Mouse (Mus musculus) MEL (cell line): ENCODE measurements around the gene Tmco5b. TPM values are rescaled to one million over a fixed set of nuclear protein-coding genes. Genes with fewer than 3 reads are reported as not detected.

Experiments used
- DNase-seq: peaks from one replicate; pipeline ENCODE4 v3.0.0; 2011; ENCODE audit warnings: low read depth, low spot score
- H3K27ac ChIP-seq: 2 replicates; pipeline ENCODE4 v1.5.1; 2012; ENCODE audit warnings: low read depth, mild to moderate bottlenecking, control low read depth, low read length, moderate library complexity; ENCODE audit not compliant: control insufficient read depth
- H3K27me3 ChIP-seq, 2 experiments: fragments of 150-350 bp in 1 of 2; sonication (generic) in 1 of 2; 2 replicates each; pipeline ENCODE4 v1.6.1; 2012; ENCODE audit warnings: low read length in 2 of 2, mild to moderate bottlenecking in 2 of 2, improper control_type of control experiment in 1 of 2, moderate library complexity in 1 of 2; ENCODE audit not compliant: insufficient read depth in 2 of 2, control insufficient read depth in 1 of 2
- H3K36me3 ChIP-seq, 2 experiments: 2 replicates each; pipeline ENCODE4 v1.6.1; 2012 to 2014; ENCODE audit warnings: low read length in 2 of 2, improper control_type of control experiment in 1 of 2, inconsistent platforms in 1 of 2, mild to moderate bottlenecking in 1 of 2; ENCODE audit not compliant: insufficient read depth in 2 of 2, control insufficient read depth in 1 of 2
- H3K4me1 ChIP-seq, 2 experiments: fragments of 150-350 bp in 1 of 2; sonication (generic) in 1 of 2; 2 replicates each; pipeline ENCODE4 v1.6.1; 2012; ENCODE audit warnings: low read length in 2 of 2, improper control_type of control experiment in 1 of 2, mild to moderate bottlenecking in 1 of 2; ENCODE audit not compliant: insufficient read depth in 2 of 2, control insufficient read depth in 1 of 2
- H3K4me3 ChIP-seq, 2 experiments: fragments of 150-350 bp in 1 of 2; sonication (generic) in 1 of 2; 2 replicates each; pipeline ENCODE4 v1.5.1; 2012; ENCODE audit warnings: low read depth in 2 of 2, low read length in 2 of 2, mild to moderate bottlenecking in 2 of 2, moderate library complexity in 2 of 2, control low read depth in 1 of 2, improper control_type of control experiment in 1 of 2; ENCODE audit not compliant: control insufficient read depth in 1 of 2, insufficient read depth in 1 of 2
- H3K79me2 ChIP-seq: 2 replicates; pipeline ENCODE4 v1.6.1; 2012; ENCODE audit warnings: mild to moderate bottlenecking, low read length, moderate library complexity; ENCODE audit not compliant: control insufficient read depth, poor library complexity, insufficient read depth
- H3K9ac ChIP-seq: 2 replicates; pipeline ENCODE4 v1.6.1; 2012; ENCODE audit warnings: low read depth, mild to moderate bottlenecking, control low read depth, low read length, moderate library complexity; ENCODE audit not compliant: control insufficient read depth, poor library complexity, severe bottlenecking
- H3K9me3 ChIP-seq: fragments of 150-350 bp; sonication (generic); replicated peaks from 2 replicates; pipeline ENCODE4 v1.6.1; 2012; ENCODE audit warnings: mild to moderate bottlenecking, low read length, improper control_type of control experiment, moderate library complexity; ENCODE audit not compliant: insufficient read depth
- BHLHE40 ChIP-seq: IDR thresholded peaks from 2 replicates; pipeline ENCODE4 v1.6.1; 2012; ENCODE audit warnings: low read depth, mild to moderate bottlenecking, inconsistent platforms, low read length, improper control_type of control experiment, borderline replicate concordance
- CHD1 ChIP-seq: IDR thresholded peaks from 2 replicates; pipeline ENCODE4 v1.6.1; 2012; ENCODE audit warnings: low read depth, mild to moderate bottlenecking, inconsistent platforms, low read length, improper control_type of control experiment
- CHD2 ChIP-seq: IDR thresholded peaks from 2 replicates; pipeline ENCODE4 v1.6.1; 2011; ENCODE audit warnings: low read length, improper control_type of control experiment
- CTCF ChIP-seq, 3 experiments: IDR thresholded peaks in 2 of 3; conservative IDR thresholded peaks in 1 of 3; 2 replicates each; pipeline ENCODE4 v1.5.1; 2011 to 2012; ENCODE audit warnings: low read length in 3 of 3, low read depth in 2 of 3, mild to moderate bottlenecking in 2 of 3, improper control_type of control experiment in 1 of 3, inconsistent platforms in 1 of 3, mixed read lengths in 1 of 3, moderate library complexity in 1 of 3; ENCODE audit not compliant: control insufficient read depth in 1 of 3, insufficient read depth in 1 of 3, poor library complexity in 1 of 3, severe bottlenecking in 1 of 3
- ELF1 ChIP-seq: IDR thresholded peaks from 2 replicates; pipeline ENCODE4 v1.6.1; 2014; ENCODE audit warnings: low read depth, mild to moderate bottlenecking, inconsistent platforms, low read length, improper control_type of control experiment, moderate library complexity
- ETS1 ChIP-seq: IDR thresholded peaks from 2 replicates; pipeline ENCODE4 v1.6.1; 2012; ENCODE audit warnings: low read depth, mild to moderate bottlenecking, inconsistent platforms, low read length, improper control_type of control experiment, moderate library complexity
- GATA1 ChIP-seq: IDR thresholded peaks from 2 replicates; pipeline ENCODE4 v1.6.1; 2011; ENCODE audit warnings: low read depth, low read length, improper control_type of control experiment
- JUND ChIP-seq: IDR thresholded peaks from 2 replicates; pipeline ENCODE4 v1.6.1; 2011; ENCODE audit warnings: low read depth, mild to moderate bottlenecking, improper control_type of control experiment, low read length
- MAFK ChIP-seq: IDR thresholded peaks from 2 replicates; pipeline ENCODE4 v1.6.1; 2011; ENCODE audit warnings: low read depth, mild to moderate bottlenecking, low read length, improper control_type of control experiment, borderline replicate concordance
- MAX ChIP-seq: IDR thresholded peaks from 2 replicates; pipeline ENCODE4 v1.6.1; 2011; ENCODE audit warnings: low read length, improper control_type of control experiment
- MEF2A ChIP-seq: IDR thresholded peaks from 2 replicates; pipeline ENCODE4 v1.6.1; 2014; ENCODE audit warnings: low read depth, mild to moderate bottlenecking, inconsistent platforms, low read length, improper control_type of control experiment; ENCODE audit not compliant: poor library complexity, insufficient replicate concordance, severe bottlenecking; ENCODE audit errors: extremely low read depth
- MXI1 ChIP-seq: IDR thresholded peaks from 2 replicates; pipeline ENCODE4 v1.6.1; 2011; ENCODE audit warnings: mild to moderate bottlenecking, low read depth, low read length, improper control_type of control experiment
- NELFE ChIP-seq: IDR thresholded peaks from 2 replicates; pipeline ENCODE4 v1.6.1; 2011; ENCODE audit warnings: low read depth, low read length, improper control_type of control experiment
- POLR2A ChIP-seq, 2 experiments: IDR thresholded peaks; 2 replicates each; pipeline ENCODE4 v1.6.1; 2011 to 2012; ENCODE audit warnings: low read length in 2 of 2, mild to moderate bottlenecking in 2 of 2, control low read depth in 1 of 2, improper control_type of control experiment in 1 of 2, low read depth in 1 of 2, moderate library complexity in 1 of 2; ENCODE audit not compliant: control insufficient read depth in 1 of 2, insufficient read depth in 1 of 2, poor library complexity in 1 of 2
- POLR2AphosphoS2 ChIP-seq: IDR thresholded peaks from 2 replicates; pipeline ENCODE4 v1.6.1; 2011; ENCODE audit warnings: low read length, improper control_type of control experiment
- POLR2AphosphoS5 ChIP-seq: IDR thresholded peaks from 2 replicates; pipeline ENCODE4 v1.6.1; 2012; ENCODE audit warnings: low read depth, borderline replicate concordance, mild to moderate bottlenecking, inconsistent platforms, low read length, moderate library complexity, mixed read lengths
- RCOR1 ChIP-seq: IDR thresholded peaks from 2 replicates; pipeline ENCODE4 v1.6.1; 2012; ENCODE audit warnings: low read depth, mild to moderate bottlenecking, inconsistent platforms, low read length, improper control_type of control experiment
- SMC3 ChIP-seq: IDR thresholded peaks from 2 replicates; pipeline ENCODE4 v1.6.1; 2011; ENCODE audit warnings: low read depth, low read length, improper control_type of control experiment
- UBTF ChIP-seq: IDR thresholded peaks from 2 replicates; pipeline ENCODE4 v1.6.1; 2012; ENCODE audit warnings: low read depth, mild to moderate bottlenecking, inconsistent platforms, low read length, improper control_type of control experiment, moderate library complexity, borderline replicate concordance; ENCODE audit not compliant: insufficient read depth
- USF1 ChIP-seq: IDR thresholded peaks from 2 replicates; pipeline ENCODE4 v1.6.1; 2014; ENCODE audit warnings: low read depth, mild to moderate bottlenecking, inconsistent platforms, low read length, improper control_type of control experiment, moderate library complexity
- ZMIZ1 ChIP-seq: IDR thresholded peaks from 2 replicates; pipeline ENCODE4 v1.6.1; 2012; ENCODE audit warnings: low read depth, mild to moderate bottlenecking, inconsistent platforms, low read length, improper control_type of control experiment, moderate library complexity
- ZNF384 ChIP-seq: IDR thresholded peaks from 2 replicates; pipeline ENCODE4 v1.6.1; 2012; ENCODE audit warnings: low read depth, mild to moderate bottlenecking, inconsistent platforms, low read length, improper control_type of control experiment
- polyA plus RNA-seq, 2 experiments: library from polyadenylated mRNA; stranded (reverse) in 1 of 2; unstranded in 1 of 2; fragments of >175 nt in 1 of 2; fragments of >200 nt in 1 of 2; gene quantifications; 2 replicates each; pipeline versions ENCODE4 v1.2.1 to v1.2.4; 2012; ENCODE audit warnings: low replicate concordance in 2 of 2, low read depth in 1 of 2; ENCODE audit not compliant: insufficient read length in 2 of 2, insufficient read depth in 1 of 2, missing spikeins in 1 of 2
- total RNA-seq: library from RNA; depleted of rRNA; stranded (reverse); fragments of 300-350 nt; gene quantifications from 2 replicates; pipeline ENCODE4 v1.2.3, GENCODE M21; 2012

Gene Tmco5b
- total and polyA plus RNA-seq, 3 experiments: not detected

DNA sequence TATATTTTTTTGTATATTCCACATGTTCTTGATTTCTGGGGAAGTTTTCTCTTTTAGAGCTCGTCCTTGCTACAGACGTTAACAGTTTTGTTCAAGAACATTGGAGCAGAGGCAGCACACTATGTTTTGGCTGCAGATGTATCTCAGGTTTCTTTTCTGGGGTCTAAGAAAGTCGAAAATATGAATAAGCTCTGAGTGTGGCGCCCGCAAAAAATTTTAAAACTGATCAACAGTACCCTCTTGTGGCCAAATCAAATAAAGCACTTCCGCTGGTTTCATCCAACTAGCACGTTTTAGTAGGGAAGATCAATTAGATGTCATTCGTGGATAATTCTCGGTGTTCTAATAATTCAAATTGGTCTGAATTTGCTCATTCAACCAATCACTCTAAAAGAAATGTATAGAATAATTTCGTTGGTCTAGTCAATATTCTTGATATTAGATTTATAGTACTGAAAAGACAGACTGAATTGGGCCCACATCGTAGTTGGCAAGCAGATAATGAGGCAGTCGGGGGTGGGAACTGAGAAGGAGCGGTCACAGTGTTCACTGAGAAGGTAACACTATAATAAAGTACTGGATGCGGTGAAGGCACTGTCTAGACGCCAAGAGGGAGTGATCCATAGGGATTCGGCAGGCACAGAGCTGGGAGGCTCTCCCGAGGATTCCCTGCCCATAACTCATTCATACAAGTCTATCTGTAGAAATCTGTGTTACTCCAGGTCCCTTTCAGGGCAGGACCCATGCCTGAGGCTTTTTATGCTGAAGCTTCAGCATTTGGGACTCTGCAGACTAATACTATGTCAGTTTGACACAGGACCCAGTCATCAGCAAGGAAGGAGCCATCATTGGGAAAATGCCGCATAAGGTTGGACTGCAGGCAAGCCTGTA lies 17.1 kb downstream of the Tmco5b start (continued):
- TF ChIP-seq CTCF (IDR thresholded peaks at IDR 0.05 in 2 of 3, conservative IDR thresholded peaks at IDR 0.05 in 1 of 3; ENCODE audit: control insufficient read depth in 1 of 3, insufficient read depth in 1 of 3, low read depth in 2 of 3, low read length in 3 of 3, poor library complexity in 1 of 3, severe bottlenecking in 1 of 3) (peak; percentile 18 to 77 (median 24); a peak in 3 of 6 replicates), NELFE (no peak), POLR2AphosphoS2 (no peak)
- TF ChIP-seq, all 39 proteins: peak for 6

DNA sequence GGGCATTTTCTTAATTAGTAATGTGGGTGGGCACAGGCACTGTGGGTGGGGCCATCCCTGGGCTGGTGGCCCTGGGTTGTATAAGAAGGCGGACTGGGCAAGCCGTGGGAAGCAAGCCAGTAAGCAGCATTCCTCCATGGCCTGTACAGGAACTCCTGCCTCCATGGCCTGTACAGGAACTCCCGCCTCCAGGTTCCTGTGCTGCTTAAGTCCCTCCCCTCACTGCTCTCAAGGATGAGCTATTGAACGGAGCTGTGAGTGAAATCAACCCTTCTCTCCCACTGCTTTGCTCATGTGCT lies 17.7 kb downstream of the Tmco5b start:
- Histone ChIP-seq H3K79me2 (no peaks in the 10 kb centered on the region), H3K27ac (no peak overlapping the region), H3K9me3 (no peaks in the 10 kb centered on the region), H3K9ac (no peak overlapping the region), H3K27me3 (no peaks in the 10 kb centered on the region), H3K4me1 (no peaks in the 10 kb centered on the region), H3K4me3 (no peak overlapping the region), H3K36me3 (no peaks in the 10 kb centered on the region; a peak in 1 of 4 replicates)
- TF ChIP-seq SMC3 (no peak), GATA1 (no peak), ETS1 (no peak), RCOR1 (no peak), MAFK (no peak), POLR2A (IDR thresholded peaks at IDR 0.05; ENCODE audit: control insufficient read depth in 1 of 2, insufficient read depth in 1 of 2, low read depth in 1 of 2, low read length in 2 of 2, poor library complexity in 1 of 2) (no peak), BHLHE40 (no peak), CTCF (IDR thresholded peaks at IDR 0.05 in 2 of 3, conservative IDR thresholded peaks at IDR 0.05 in 1 of 3; ENCODE audit: control insufficient read depth in 1 of 3, insufficient read depth in 1 of 3, low read depth in 2 of 3, low read length in 3 of 3, poor library complexity in 1 of 3, severe bottlenecking in 1 of 3) (no peak), POLR2AphosphoS5 (no peak), ZNF384 (no peak), MAX (no peak), CHD2 (no peak), ZMIZ1 (no peak), CHD1 (no peak), UBTF (no peak), MXI1 (no peak), JUND (no peak), USF1 (no peak), ELF1 (no peak), MEF2A (no peak)
- peak; percentile 2 for DNase-seq
